Mouse (Mus musculus): Measurements from ENCODE around the gene Tgfb1. TPM values are rescaled to one million over a fixed set of nuclear protein-coding genes. Genes with fewer than 3 reads are reported as not detected.

Tgfb1 gene
- total RNA-seq, 2 experiments from 2014 or later, result 21.4 to 24.6 TPM

- DNase-seq (ENCODE audit: low spot score in 2 of 2), result no peak
Observed at GRCm38 (mm10) chr7:25729396-25729795, 42.6 kb downstream of the Tgfb1 start.

- no peak for DNase-seq (ENCODE audit: low spot score in 2 of 2)
Observed at GRCm38 (mm10) chr7:25729862-25730261, 43.1 kb downstream of the Tgfb1 start.

- no peak for DNase-seq (ENCODE audit: low spot score in 2 of 2)
Observed at GRCm38 (mm10) chr7:25731294-25732055, 44.7 kb downstream of the Tgfb1 start.

GRCm38 (mm10) chr7:25734991-25735390 is 48.2 kb downstream of the Tgfb1 start:
- DNase-seq (ENCODE audit: low spot score in 2 of 2), result no peak

GRCm38 (mm10) chr7:25736920-25737319 is 50.1 kb downstream of the Tgfb1 start:
- DNase-seq (ENCODE audit: low spot score in 2 of 2), result no peak

GRCm38 (mm10) chr7:25738277-25738676 is 51.5 kb downstream of the Tgfb1 start:
- DNase-seq (ENCODE audit: low spot score in 2 of 2), result no peak

GRCm38 (mm10) chr7:25746844-25747243 is 60.0 kb downstream of the Tgfb1 start:
- DNase-seq (ENCODE audit: low spot score in 2 of 2), result no peak

- DNase-seq (ENCODE audit: low spot score in 2 of 2), result no peak
Observed at GRCm38 (mm10) chr7:25753076-25753475, 66.3 kb downstream of the Tgfb1 start.

GRCm38 (mm10) chr7:25753643-25754438 is 67.0 kb downstream of the Tgfb1 start:
- DNase-seq (ENCODE audit: low spot score in 2 of 2), result peak; percentile 40 to 68

- no peak for DNase-seq (ENCODE audit: low spot score in 2 of 2)
Observed at GRCm38 (mm10) chr7:25754439-25754737, 67.6 kb downstream of the Tgfb1 start.

Other genes with a start within 250 kb of the Tgfb1 start
- 1 to 10 TPM; 5.5 to 6.1 TPM for gene Ceacam1, start 209.4 kb upstream of the Tgfb1 start, total RNA-seq (2021)
- 1 to 10 TPM in 1 of 2 experiments, under 1 TPM in 1; 0.47 to 1.3 TPM for gene Ceacam2, start 147.1 kb upstream of the Tgfb1 start, total RNA-seq (2021)
- gene Erich4, start 71.1 kb upstream of the Tgfb1 start, total RNA-seq (2021), result not detected
- gene Dmac2, start 67.6 kb upstream of the Tgfb1 start, total RNA-seq (2021), result 10 to 100 TPM; 20.1 to 23.1 TPM
- 1 to 10 TPM; 4.2 to 4.8 TPM for gene B3gnt8, start 60.3 kb upstream of the Tgfb1 start, total RNA-seq (2021)
- gene Bckdha, start 28.0 kb upstream of the Tgfb1 start, total RNA-seq (2021), result 10 to 100 TPM; 55.6 to 55.8 TPM
- 10 to 100 TPM; 24.5 to 25.7 TPM for gene Exosc5, start 27.8 kb upstream of the Tgfb1 start, total RNA-seq (2021)
- not detected for gene Tmem91, start 11.8 kb upstream of the Tgfb1 start, total RNA-seq (2021)
- 10 to 100 TPM; 12.1 to 12.9 TPM for gene B9d2, start 6.2 kb upstream of the Tgfb1 start, total RNA-seq (2021)
- 10 to 100 TPM; 34.5 to 39.4 TPM for gene Ccdc97, start 32.1 kb downstream of the Tgfb1 start, total RNA-seq (2021)
- gene Hnrnpul1, start 67.8 kb downstream of the Tgfb1 start, total RNA-seq (2021), result 100 to 1,000 TPM; 131 to 132 TPM
- gene Axl, start 101.7 kb downstream of the Tgfb1 start, total RNA-seq (2021), result 100 to 1,000 TPM; 172 to 194 TPM
- under 1 TPM; 0.57 to 0.69 TPM for gene Cyp2s1, start 129.9 kb downstream of the Tgfb1 start, total RNA-seq (2021)
- not detected for gene Cyp2b10, start 210.6 kb downstream of the Tgfb1 start, total RNA-seq (2021)

Measured in gastrocnemius, postnatal 4 days (tissue).